Mouse (Mus musculus): ENCODE data around the gene Skp1a. TPM values are rescaled to one million over a fixed set of nuclear protein-coding genes. Genes with fewer than 3 reads are reported as not detected.
A peak's percentile ranks its signal among the peaks of the same experiment; 100 is the strongest.

Skp1a gene
- total RNA-seq, 2 experiments from 2014 or later: 269 to 292 TPM

GRCm38 (mm10) chr11:52273942-52274330, 42.1 kb downstream of the Skp1a start:
- intact Hi-C loops (cut with DNase I): no loop called here
- no peak for TF ChIP-seq CTCF (IDR thresholded peaks at IDR 0.05)
- Histone ChIP-seq H3K27ac (no peak overlapping the region), H3K4me3 (no peak overlapping the region)
- no peak for DNase-seq

GRCm38 (mm10) chr11:52274456-52275112, 42.8 kb downstream of the Skp1a start:
- TF ChIP-seq CTCF (IDR thresholded peaks at IDR 0.05): no peak
- no peak overlapping the region for H3K4me3 ChIP-seq
- no peak for DNase-seq
- intact Hi-C loops (cut with DNase I): no loop called here
- no peak overlapping the region for H3K27ac ChIP-seq

GRCm38 (mm10) chr11:52275366-52275765, 43.6 kb downstream of the Skp1a start:
- intact Hi-C loops (cut with DNase I): no loop called here
- no peak for TF ChIP-seq CTCF (IDR thresholded peaks at IDR 0.05)
- H3K27ac ChIP-seq: no peak overlapping the region
- no peak overlapping the region for H3K4me3 ChIP-seq
- no peak for DNase-seq

GRCm38 (mm10) chr11:52275774-52276555, 44.2 kb downstream of the Skp1a start:
- H3K4me3 ChIP-seq: no peak overlapping the region
- TF ChIP-seq CTCF (IDR thresholded peaks at IDR 0.05): no peak
- intact Hi-C loops (cut with DNase I): no loop called here
- no peak overlapping the region for H3K27ac ChIP-seq
- DNase-seq: no peak

GRCm38 (mm10) chr11:52276961-52277391, 45.2 kb downstream of the Skp1a start:
- TF ChIP-seq CTCF (IDR thresholded peaks at IDR 0.05): no peak
- Histone ChIP-seq H3K4me3 (no peak overlapping the region), H3K27ac (no peak overlapping the region)
- intact Hi-C loops (cut with DNase I): no loop called here
- no peak for DNase-seq

- no peak for DNase-seq
- no peak overlapping the region for H3K4me3 ChIP-seq
- intact Hi-C loops (cut with DNase I): no loop called here
- H3K27ac ChIP-seq: no peak overlapping the region
- TF ChIP-seq CTCF (IDR thresholded peaks at IDR 0.05): no peak
Measured at GRCm38 (mm10) chr11:52277433-52278150, 45.8 kb downstream of the Skp1a start.

GRCm38 (mm10) chr11:52278164-52278563, 46.4 kb downstream of the Skp1a start:
- intact Hi-C loops (cut with DNase I): no loop called here
- TF ChIP-seq CTCF (IDR thresholded peaks at IDR 0.05): no peak
- no peak for DNase-seq
- H3K27ac ChIP-seq: no peak overlapping the region
- H3K4me3 ChIP-seq: no peak overlapping the region

- TF ChIP-seq CTCF (IDR thresholded peaks at IDR 0.05): no peak
- no peak overlapping the region for H3K4me3 ChIP-seq
Measured at GRCm38 (mm10) chr11:52278991-52279390, 47.2 kb downstream of the Skp1a start.

GRCm38 (mm10) chr11:52279611-52280145, 47.9 kb downstream of the Skp1a start:
- DNase-seq: no peak
- no peak overlapping the region for H3K4me3 ChIP-seq
- no peak for TF ChIP-seq CTCF (IDR thresholded peaks at IDR 0.05)

More at GRCm38 (mm10) chr11:52278991-52279390, 47.2 kb downstream of the Skp1a start:
- DNase-seq: no peak
- H3K27ac ChIP-seq: no peak overlapping the region
- intact Hi-C loops (cut with DNase I): no loop called here

GRCm38 (mm10) chr11:52280566-52281455, 49.0 kb downstream of the Skp1a start:
- no peak for DNase-seq
- Histone ChIP-seq H3K27ac (no peak overlapping the region), H3K4me3 (no peak overlapping the region)
- no peak for TF ChIP-seq CTCF (IDR thresholded peaks at IDR 0.05)
- intact Hi-C loops (cut with DNase I): no loop called here

More at GRCm38 (mm10) chr11:52279611-52280145, 47.9 kb downstream of the Skp1a start:
- intact Hi-C loops (cut with DNase I): no loop called here
- H3K27ac ChIP-seq: no peak overlapping the region

- no peak for TF ChIP-seq CTCF (IDR thresholded peaks at IDR 0.05)
- no peak for DNase-seq
- Histone ChIP-seq H3K27ac (no peak overlapping the region), H3K4me3 (peak overlapping the region; percentile 82; the same call in 1 of the 2 replicates)
- intact Hi-C loops (cut with DNase I): no loop called here
Measured at GRCm38 (mm10) chr11:52281568-52282328, 50.0 kb downstream of the Skp1a start.

All from gastrocnemius, adult 2 months (tissue).